Mouse (Mus musculus): ENCODE results near the gene Zfp369.
"Not testable (repeated sequence)": the region's sequence is repeated elsewhere in the genome, so short reads cannot be mapped to it uniquely, and the experiment has no call there.

Zfp369 gene

DNA sequence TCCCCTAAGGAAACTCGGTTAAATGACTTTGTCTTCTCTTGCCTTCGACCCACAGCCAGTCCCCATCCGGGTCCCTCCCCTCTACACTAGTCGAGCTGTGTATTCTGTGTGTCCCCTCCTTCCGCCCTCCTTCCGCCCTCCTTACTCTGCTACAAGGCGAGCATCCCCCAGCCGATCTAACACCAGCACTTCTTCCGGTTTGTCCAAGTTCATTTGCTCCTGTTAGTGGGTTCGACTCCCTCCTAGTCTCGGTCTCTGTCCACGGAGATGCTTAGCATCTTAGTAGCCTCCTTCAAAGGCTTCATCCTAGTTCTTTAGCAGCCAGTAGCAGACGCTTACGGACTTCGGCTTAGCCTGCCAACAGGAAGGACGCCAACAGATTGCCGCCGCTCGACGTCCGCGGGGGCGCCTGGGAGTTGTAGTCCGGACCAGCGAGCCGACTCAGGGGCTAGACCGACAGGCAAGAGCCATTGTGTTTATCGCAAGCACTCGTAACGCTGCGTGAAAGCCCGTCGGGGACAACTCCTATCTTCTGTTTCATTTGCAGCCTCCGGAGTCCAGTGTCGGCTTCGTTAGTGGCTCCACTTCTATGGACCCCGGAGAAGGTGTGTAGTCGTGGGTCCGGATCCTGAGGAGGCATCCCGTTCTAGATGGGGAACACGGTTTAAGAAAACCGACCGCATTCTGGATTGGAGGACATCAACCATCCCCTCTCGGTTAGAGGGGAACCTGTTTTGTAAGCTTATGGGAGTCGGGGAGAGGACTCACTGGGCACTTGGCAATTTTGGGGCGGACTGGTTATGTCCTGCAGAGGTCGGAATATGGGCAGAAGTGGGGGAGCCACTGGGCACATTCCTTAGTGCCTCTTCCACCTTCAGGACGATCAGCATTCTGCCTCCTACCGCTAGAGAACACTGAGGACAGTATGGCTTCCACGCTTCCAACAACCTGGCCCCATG lies at the start of gene Zfp369:
TSS of gene Zfp369 (plus strand) at position 432 of the 959 bp plus-strand sequence.
- peak; percentile 83 to 90 for DNase-seq

DNA sequence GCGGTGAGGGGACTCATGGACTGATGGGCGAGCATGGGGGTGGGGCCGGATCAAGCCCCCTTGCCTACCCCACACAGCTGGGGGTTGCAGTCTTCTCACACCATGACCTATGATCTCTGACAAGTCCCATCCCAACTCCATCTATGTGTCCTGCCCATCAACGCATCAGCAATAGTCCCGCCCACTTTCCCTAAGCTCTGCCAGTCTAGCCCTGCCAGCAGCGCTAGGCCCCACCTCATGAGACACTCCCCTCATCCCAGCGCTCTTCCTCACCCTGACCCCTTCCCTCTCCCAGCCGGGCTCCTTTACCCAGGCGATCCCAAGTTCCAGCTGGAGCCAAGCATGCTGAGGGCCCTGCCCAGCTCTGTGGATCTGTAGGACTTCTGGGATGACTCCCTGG lies 41.4 kb upstream of the Zfp369 start:
- DNase-seq: no peak

DNA sequence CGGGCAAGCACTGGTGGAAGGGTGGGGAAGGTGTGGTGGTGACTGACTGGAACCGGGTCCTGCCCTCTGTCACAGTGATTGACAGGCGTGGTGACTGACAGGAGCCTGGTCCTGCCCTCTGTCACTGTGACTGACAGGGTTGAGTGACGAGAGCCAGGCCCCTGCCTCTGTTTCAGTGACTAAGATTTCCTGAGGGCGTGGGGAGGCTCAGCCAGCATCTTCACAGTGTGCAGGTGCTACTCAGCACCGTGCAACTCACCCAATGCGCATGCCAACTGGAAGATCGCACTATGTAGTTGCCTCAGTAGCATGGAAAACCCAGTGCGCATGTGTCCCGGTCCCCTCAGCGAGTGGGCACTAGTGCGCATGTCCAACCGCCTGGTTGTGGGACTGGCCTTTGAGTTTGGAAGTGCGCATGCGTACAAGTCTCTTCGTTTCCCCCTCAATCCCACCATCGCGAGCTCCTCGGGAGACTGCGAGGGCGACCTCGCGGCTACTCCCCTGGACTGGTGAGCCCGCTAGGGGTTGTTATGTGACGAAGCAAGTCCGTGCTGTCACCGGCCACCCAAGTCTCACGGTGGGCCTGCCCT lies 38.0 kb upstream of the Zfp369 start:
- DNase-seq: peak; percentile 93 to 94

DNA sequence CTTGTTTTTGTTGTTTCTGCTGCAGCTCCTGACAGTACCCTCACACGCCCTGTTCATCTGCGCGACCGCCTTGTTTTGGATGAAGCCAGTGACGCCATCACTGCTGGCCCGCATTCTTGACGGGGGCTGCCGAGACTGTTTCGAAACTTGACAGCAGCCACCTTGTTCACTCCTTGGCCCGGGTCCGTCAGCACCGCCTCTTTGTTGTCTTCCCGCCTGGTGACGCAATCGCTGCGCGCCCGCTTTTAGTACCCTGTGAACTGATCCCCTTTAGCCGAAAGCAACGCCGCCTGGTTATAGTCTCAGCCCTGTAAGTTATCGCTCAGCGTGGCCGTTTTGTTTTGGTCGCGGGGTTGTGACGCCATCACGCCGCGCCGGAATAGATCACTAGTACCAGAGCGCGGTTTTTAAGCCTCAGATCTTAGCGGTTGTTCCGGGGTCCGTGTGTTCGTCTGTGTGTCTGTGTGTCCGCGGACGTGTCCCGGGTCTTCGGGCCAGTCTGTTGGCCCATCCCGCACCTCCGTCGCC lies 37.5 kb upstream of the Zfp369 start:
- peak; percentile 87 to 93 for DNase-seq

DNA sequence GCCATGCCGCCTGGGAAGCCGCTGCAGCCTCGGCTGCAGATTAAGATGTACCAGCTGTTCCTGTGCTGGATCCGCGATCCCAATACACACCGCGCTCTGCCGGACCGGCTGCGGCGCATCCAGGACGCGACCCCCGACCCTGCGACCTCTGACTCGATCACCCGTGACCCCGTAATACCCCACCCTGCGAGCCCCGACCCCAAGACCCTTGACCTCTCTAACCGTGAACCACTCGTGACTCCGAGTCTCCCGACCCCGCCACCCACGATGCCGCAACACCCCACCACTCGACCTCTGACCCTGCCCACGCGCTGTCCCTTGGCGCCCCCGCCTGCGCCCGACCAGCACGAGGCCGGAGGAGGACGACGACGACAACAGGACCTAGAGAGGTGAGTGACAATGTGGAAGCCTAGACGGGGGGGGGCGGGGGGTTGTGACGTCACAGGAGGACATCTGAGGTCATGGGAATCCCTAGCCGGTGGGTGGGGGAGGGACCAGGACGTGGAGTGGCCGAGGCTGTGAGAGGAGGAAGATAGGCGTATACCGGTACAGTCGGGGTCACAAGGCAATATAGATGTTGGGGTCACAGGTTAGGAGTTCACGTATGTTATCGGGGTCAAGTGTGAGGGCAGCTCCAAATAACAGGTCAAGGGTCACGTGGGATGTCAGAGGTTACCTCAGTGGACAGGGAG lies 36.8 kb upstream of the Zfp369 start:
- DNase-seq: peak in 1 of 2 experiments; percentile 12

DNA sequence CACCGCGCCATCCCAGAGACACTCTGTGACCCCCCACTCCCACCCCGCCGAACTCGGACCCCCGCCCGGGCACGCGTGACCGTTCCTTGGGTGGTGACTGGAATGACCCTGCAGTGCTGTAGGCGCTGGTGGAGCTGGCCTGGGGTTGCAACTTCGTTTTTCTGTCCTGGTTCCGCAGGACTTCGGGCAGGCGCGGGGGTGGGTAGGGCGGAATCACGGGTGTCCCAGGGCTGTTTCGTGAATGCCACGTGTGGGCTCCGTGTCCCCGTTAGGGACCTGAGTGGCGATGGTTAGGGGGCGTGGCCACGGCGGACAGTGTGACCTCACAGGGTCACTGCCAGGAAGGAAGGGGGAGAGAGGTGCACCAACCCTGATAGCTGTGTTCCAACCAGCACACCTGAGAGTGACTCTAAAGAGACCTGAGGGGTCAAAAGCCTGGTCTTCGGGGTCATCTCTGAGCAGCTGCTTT lies 36.3 kb upstream of the Zfp369 start:
- DNase-seq: peak; percentile 10 to 18

DNA sequence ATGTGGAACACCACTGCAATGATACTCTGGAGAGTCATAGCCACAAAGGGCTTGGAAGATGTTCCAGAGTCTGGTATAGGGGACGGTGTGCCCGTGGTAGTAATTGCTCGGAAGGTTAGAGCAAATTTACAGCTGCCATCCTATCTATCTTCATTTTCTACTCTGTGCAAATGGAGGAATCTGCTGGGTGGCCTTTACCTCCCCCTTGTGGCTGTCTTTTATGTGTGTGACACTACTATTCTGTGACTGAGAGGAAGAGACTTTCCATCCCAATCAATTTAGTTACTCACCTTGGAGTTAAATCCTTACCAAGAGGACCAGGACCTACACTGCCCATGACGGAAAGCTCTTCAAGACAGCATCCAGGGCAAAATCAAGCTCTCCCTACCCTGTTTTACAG lies 35.3 kb upstream of the Zfp369 start:
- DNase-seq: no peak

DNA sequence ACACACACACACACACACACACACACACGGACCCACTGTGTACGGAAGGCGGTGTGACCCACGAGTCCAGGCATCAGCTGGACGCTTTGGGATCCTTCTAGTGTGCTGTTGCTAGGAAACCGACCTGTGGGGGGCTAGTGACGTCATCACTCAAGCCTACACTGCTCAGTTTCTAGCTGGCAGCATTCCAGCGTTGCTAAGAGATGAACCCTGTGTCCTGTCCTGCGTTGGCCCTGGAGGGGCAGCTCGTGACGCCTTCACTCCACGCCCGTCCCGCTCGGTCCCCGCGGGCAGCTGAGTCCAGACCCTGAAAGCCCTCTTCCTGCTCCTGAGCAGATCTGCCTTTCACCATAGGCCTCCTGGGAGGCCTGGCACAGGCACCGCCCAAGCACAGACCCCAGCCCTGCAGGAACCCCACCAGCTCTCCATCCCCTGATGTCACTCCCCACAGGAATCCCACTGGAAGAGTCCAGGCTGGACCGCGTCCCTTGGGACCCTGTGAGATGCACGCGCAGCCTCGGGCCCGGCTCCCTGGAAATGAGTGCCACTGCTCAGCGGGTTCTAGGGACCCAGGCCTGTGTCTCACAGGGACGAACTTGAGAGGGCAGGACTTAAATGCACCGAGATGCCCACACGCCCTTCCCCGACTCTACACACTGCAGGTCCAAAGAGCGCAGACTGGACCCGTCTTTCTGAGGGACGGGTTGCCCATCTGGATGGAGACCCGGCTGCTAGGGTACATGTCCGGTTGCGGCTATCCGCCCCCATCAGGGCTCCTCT lies 20.2 kb upstream of the Zfp369 start:
- DNase-seq: no peak

DNA sequence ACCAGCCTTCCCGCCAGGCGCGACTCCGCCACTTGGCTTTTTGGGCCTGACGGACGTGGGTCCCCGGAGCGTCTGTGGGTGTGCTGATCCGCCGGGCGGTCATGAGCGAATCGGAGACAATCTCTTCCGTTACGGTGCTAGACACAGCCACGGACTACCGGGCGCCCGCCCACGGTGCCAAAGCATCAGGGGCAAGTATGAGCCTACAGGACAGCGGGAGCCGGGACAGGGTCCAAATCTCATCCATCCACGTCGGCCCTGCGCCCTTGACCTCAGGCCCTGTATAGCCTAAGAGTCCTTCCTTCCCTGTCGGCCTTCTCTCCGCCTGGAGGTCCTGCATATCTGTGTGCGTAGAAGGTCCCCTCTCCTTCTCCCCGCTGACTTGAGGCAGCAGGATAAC lies 19.4 kb upstream of the Zfp369 start, which contains the start of gene Gm10775:
TSS of gene Gm10775 (plus strand) at position 301 of the 400 bp plus-strand sequence.
- no peak for DNase-seq

DNA sequence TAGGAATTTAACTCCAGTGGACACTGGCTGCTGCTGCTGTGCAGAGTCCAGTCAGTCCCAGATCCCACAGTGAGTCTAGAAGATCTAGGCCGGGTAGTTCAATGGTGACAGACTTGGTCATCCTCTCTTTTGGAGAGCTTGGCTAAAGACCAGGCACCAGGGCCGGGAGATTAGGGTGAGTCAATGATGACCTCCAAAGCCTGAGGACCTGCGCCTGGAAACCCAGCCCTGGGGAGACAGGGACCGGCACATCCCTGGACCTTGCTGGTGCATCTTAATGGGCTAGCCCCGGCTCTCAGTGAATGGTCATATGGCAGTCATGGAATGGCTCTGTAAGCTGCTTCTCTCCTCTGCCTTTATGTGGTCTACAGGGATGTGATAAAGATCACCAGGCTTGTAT lies 16.5 kb upstream of the Zfp369 start:
- no peak for DNase-seq

DNA sequence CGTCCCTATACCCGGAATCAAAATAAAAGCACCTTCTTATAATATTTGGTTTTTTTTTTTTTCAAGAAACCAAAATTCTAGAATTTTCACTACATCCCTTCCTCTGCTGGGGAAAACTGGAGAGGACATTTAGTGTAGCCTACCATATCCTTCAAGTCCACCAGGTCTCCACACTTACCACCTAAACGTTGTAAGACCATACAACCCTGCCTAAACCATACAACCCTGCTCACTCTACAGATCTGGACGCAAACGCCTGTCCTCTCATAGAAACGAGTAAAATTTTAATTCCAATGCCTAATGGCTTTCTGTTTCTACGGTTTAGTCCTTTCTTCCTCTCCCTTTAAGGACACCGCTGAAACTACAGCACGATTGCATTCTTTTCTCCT lies 626 bp upstream of the Zfp369 start:
- no peak for DNase-seq

DNA sequence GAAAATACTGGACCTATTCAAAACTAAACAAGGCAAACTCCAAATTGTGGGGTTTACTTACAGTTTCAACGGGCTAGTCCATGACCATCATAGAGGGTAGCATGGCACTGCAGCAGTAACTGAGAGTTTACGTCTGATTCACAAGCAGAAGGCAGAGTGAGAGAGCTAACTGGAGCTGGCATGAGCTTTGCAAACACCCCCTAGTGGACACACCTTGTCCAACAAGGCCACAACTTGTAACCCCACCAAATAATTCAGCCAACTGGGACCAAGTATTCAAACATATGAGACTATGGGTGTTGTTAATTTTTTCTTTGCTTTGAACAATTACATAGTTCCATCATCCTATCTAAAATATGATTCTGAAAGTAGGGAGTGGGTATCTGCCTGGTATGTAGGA lies 8.2 kb downstream of the Zfp369 start:
- no peak for DNase-seq

DNA sequence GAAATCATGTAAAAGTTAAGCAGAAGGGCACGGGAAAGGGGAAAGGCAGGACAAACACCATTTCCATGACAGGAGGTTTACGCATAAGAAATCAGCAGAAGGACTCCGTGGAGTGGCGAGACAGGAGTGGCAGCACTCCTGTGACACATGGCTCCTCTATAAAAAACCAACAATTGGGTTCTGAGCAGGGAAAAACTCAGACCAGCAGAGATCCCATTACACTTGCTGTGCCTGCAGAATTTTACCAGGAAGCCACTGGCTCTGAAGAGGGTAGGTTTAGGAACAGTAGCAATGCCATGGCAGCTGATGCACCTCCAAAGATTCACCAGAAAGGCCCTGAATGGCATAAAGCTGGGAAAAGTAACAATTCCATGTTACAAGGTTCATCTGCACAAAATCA lies 17.7 kb downstream of the Zfp369 start:
- no peak for DNase-seq

DNA sequence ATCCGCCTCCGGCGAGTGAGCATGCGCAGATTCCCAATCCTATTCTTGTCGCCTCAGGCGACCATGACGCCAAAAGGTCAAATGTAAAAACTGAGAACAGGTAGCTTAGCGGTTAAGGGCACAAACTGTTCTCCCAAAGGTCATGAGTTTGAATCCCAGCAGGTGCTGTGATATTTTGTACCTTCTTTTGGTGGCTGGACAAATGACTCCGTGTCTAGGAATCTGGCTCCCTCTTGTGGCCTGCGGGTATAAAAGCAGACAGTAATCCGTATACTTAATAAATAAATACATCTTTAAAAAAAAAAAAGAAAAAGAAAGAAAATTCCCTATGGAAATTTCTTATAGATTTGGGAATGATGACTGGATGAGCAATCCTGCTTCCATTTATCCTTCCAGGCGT lies 32.2 kb downstream of the Zfp369 start:
- peak in 1 of 2 experiments; percentile 35 for DNase-seq

DNA sequence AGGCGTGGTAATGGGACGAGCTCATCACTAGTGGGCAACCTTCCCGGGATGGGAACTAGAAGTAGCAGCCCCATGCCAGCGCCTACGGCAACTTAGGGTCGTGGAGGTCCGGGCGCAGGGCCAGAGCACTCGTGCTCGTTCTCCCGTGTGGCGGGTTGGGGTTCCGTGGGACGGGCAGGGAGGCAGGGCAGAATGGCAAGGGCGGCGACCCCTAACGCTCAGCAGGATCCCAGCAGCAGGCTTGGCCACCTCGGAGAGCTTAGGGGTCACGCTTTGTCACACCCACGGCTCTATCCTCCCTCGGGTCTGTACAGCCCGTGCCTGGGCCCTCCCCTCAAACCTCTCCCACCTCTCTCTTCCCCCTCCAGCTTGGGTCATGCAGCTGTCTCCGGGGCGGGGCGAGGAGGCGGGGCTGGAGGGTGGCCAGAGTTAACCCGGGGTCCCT lies 32.7 kb downstream of the Zfp369 start:
- peak in 1 of 2 experiments; percentile 8 for DNase-seq

DNA sequence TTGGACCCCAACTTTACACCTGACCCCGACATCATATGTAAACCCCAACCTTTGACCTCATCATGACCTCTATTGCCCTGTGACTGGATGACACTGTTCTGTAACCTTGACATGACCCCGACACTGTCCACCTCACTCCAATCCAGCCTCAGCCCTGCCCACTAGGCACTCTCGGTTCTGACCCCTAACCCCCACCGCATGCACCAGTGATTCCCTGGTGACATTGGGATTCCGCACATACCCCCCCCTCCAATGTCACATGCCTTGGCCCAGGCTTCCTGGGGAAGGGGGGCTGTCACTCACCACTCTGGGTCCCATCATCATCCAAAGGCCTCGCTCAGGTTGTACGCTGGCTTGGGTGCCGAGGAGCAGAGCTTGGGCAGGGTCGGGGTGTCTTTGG lies 33.2 kb downstream of the Zfp369 start:
- no peak for DNase-seq

DNA sequence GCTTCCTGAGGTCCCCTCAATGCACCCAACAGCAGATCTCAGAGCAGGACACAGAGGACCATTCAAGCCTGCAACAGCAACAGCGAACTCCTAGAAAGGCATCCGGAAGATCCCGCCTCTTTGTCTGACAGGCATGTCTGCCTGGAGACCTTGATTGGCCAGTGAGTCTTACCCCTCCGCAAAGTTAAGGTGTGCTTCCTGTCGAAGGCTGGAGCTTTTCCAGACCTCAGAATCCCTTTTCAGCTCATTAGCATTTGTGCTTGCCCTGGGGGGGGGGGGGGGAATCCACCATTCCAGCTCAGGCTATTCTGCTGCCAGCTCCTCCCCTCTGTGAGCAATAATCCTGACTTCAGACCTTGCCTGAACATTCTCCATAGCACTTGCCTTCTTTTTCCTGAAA lies 69.9 kb downstream of the Zfp369 start:
- not testable (repeated sequence) for DNase-seq

DNA sequence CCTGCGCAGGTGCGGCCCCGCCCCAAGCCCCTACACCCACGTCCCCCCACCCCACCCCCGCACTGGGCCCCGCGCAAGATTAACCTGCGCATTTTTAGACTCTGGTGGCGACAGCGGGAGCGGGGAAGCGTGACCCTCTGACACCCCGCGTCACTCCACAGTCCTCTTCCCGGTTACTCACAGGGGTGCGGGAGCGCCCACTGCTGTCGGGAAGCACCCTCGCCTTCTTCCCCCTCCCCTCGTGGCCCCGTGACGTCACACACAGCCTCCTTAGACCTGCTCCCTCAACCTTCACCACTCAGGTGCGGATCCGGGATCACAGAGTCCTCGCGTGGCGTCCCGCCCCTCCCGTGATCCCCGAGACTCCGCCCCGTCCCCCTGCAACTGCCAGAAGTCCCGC lies 73.2 kb downstream of the Zfp369 start:
- DNase-seq: not testable (repeated sequence)

Data from spleen, adult 18-20 months (tissue).